Mouse (Mus musculus) myocyte (in vitro differentiated cells): ENCODE measurements around the gene Slc25a10.

Experiments
- E2F4 ChIP-seq: IDR thresholded peaks from one replicate; pipeline ENCODE4 v1.6.1; 2011; ENCODE audit warnings: mild to moderate bottlenecking, control low read depth, moderate library complexity; ENCODE audit not compliant: insufficient read depth
- MYOD1 ChIP-seq, 3 experiments: IDR thresholded peaks; one replicate each; pipeline ENCODE4 v1.6.1; 2011; ENCODE audit warnings: control low read depth in 2 of 3, low read depth in 2 of 3, mild to moderate bottlenecking in 2 of 3, moderate library complexity in 1 of 3; ENCODE audit not compliant: insufficient read length in 2 of 3, control insufficient read depth in 1 of 3
- POLR2A ChIP-seq: IDR thresholded peaks from one replicate; pipeline ENCODE4 v1.6.1; 2011; ENCODE audit warnings: low read depth, mild to moderate bottlenecking, control low read depth, moderate library complexity; ENCODE audit not compliant: insufficient read length
- POLR2AphosphoS2 ChIP-seq: IDR thresholded peaks from one replicate; pipeline ENCODE4 v1.6.1; 2011; ENCODE audit warnings: low read depth, control low read depth; ENCODE audit not compliant: insufficient read length
- REST ChIP-seq: IDR thresholded peaks from one replicate; pipeline ENCODE4 v1.6.1; 2011; ENCODE audit warnings: mild to moderate bottlenecking, control low read depth, moderate library complexity; ENCODE audit not compliant: insufficient read depth, insufficient read length

DNA sequence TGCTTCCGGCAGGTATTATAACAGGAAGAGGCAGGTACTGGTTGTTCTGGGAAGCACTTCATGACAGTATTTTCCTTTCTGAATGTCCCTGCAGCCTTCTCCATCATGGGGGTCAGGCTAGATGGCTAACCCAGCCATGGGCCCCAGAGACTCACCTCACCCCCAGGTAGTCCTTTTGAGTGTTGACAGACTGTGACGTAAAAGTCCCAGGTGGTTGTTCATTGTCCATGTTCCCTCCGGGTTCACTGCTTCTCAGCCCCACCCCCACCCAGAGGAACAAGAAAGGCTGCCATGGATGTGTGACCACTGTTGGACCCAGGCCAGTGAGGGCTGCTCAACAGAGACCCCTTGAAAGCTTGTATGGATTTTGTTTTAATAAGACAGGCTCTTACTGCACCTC lies 1.7 kb downstream of the Slc25a10 start:
- TF ChIP-seq E2F4 (no peak), POLR2A (no peak), POLR2AphosphoS2 (no peak), REST (no peak), MYOD1 (IDR thresholded peaks at IDR 0.05; ENCODE audit: control insufficient read depth in 1 of 3, insufficient read length in 2 of 3, low read depth in 2 of 3) (no peak)
